Mouse (Mus musculus) cortical plate, adult 2 months (tissue): ENCODE results near the gene Vav2. TPM values are rescaled to one million over a fixed set of nuclear protein-coding genes. Genes with fewer than 3 reads are reported as not detected.

ENCODE experiments used
- H3K27ac ChIP-seq: fragments of 200-500 bp; 2 replicates; pipeline ENCODE4 v1.5.1; 2012; ENCODE audit warnings: low read length, control low read depth, inconsistent platforms; ENCODE audit not compliant: insufficient read depth
- H3K4me1 ChIP-seq: fragments of 200-500 bp; 2 replicates; pipeline ENCODE4 v1.6.1; 2011; ENCODE audit warnings: low read length; ENCODE audit not compliant: control insufficient read depth, insufficient read depth
- H3K4me3 ChIP-seq: fragments of 200-500 bp; 2 replicates; pipeline ENCODE4 v1.5.1; 2011; ENCODE audit warnings: mild to moderate bottlenecking, low read length, control low read depth; ENCODE audit not compliant: insufficient read depth
- CTCF ChIP-seq: fragments of 200-500 bp; IDR thresholded peaks from 2 replicates; pipeline ENCODE4 v1.5.1; 2011; ENCODE audit warnings: mild to moderate bottlenecking, control low read depth, low read length; ENCODE audit not compliant: insufficient read depth; ENCODE audit errors: extremely low read depth
- POLR2A ChIP-seq: fragments of 200-500 bp; IDR thresholded peaks from 2 replicates; pipeline ENCODE4 v1.6.1; 2011; ENCODE audit warnings: mild to moderate bottlenecking, low read length, control low read depth; ENCODE audit not compliant: insufficient read depth; ENCODE audit errors: extremely low read depth
- polyA plus RNA-seq: library from polyadenylated mRNA; depleted of rRNA; stranded (reverse); fragments of >200 nt; gene quantifications from 2 replicates; pipeline ENCODE4 v1.2.3, GENCODE M21; 2012

The Vav2 gene
- polyA plus RNA-seq, 1 experiment = 10.4 TPM

GRCm38 (mm10) chr2:27425161-27425611 lies 1.6 kb downstream of the Vav2 start:
- Histone ChIP-seq H3K27ac (no peak overlapping the region), H3K4me1 (no peaks in the 10 kb centered on the region)
- no peak for TF ChIP-seq CTCF
- no peak for TF ChIP-seq POLR2A

GRCm38 (mm10) chr2:27423596-27423995 lies 3.2 kb downstream of the Vav2 start:
- no peak overlapping the region for H3K4me3 ChIP-seq
- peaks cover 1% of the 10 kb centered on the region; the same call in 1 of the 2 replicates for H3K4me1 ChIP-seq
- TF ChIP-seq CTCF (no peak), POLR2A (no peak)
- H3K27ac ChIP-seq = no peak overlapping the region

More at GRCm38 (mm10) chr2:27425161-27425611, 1.6 kb downstream of the Vav2 start:
- peak overlapping the region; percentile 62; the same call in 1 of the 2 replicates for H3K4me3 ChIP-seq

GRCm38 (mm10) chr2:27421293-27422068 lies 5.4 kb downstream of the Vav2 start:
- Histone ChIP-seq H3K4me1 (peaks cover 2% of the 10 kb centered on the region; the same call in 1 of the 2 replicates), H3K4me3 (no peak overlapping the region), H3K27ac (no peak overlapping the region)
- TF ChIP-seq POLR2A (no peak), CTCF (no peak)

- TF ChIP-seq POLR2A = no peak
- no peak for TF ChIP-seq CTCF
These were observed 8.2 kb downstream of the Vav2 start for GRCm38 (mm10) chr2:27418577-27419070.

GRCm38 (mm10) chr2:27417648-27418153 lies 9.1 kb downstream of the Vav2 start:
- Histone ChIP-seq H3K27ac (no peak overlapping the region), H3K4me3 (no peak overlapping the region), H3K4me1 (peaks cover 2% of the 10 kb centered on the region)
- TF ChIP-seq CTCF = no peak
- TF ChIP-seq POLR2A = no peak

More at GRCm38 (mm10) chr2:27418577-27419070, 8.2 kb downstream of the Vav2 start:
- peaks cover 2% of the 10 kb centered on the region for H3K4me1 ChIP-seq
- no peak overlapping the region for H3K4me3 ChIP-seq
- no peak overlapping the region for H3K27ac ChIP-seq

- TF ChIP-seq POLR2A (no peak), CTCF (no peak)
- Histone ChIP-seq H3K27ac (no peak overlapping the region), H3K4me1 (peaks cover 2% of the 10 kb centered on the region), H3K4me3 (no peak overlapping the region)
These were observed 10.4 kb downstream of the Vav2 start for GRCm38 (mm10) chr2:27416425-27416824.

GRCm38 (mm10) chr2:27415060-27415783 lies 11.6 kb downstream of the Vav2 start:
- Histone ChIP-seq H3K4me3 (no peak overlapping the region), H3K4me1 (peaks cover 2% of the 10 kb centered on the region), H3K27ac (no peak overlapping the region)
- TF ChIP-seq POLR2A = no peak
- no peak for TF ChIP-seq CTCF

GRCm38 (mm10) chr2:27413936-27414657 lies 12.7 kb downstream of the Vav2 start:
- H3K4me3 ChIP-seq = no peak overlapping the region
- H3K27ac ChIP-seq = no peak overlapping the region
- TF ChIP-seq CTCF (no peak), POLR2A (no peak)
- peaks cover 2% of the 10 kb centered on the region for H3K4me1 ChIP-seq

- TF ChIP-seq CTCF (no peak), POLR2A (no peak)
- H3K4me3 ChIP-seq = no peak overlapping the region
- peaks cover under 1% of the 10 kb centered on the region for H3K4me1 ChIP-seq
- no peak overlapping the region for H3K27ac ChIP-seq
These were observed 13.3 kb downstream of the Vav2 start for GRCm38 (mm10) chr2:27413582-27413935.

GRCm38 (mm10) chr2:27412245-27412800 lies 14.5 kb downstream of the Vav2 start:
- TF ChIP-seq POLR2A (no peak), CTCF (no peak)
- no peak overlapping the region for H3K27ac ChIP-seq
- H3K4me1 ChIP-seq = no peaks in the 10 kb centered on the region; the same call in none of the 2 replicates
- no peak overlapping the region for H3K4me3 ChIP-seq
